Mouse (Mus musculus) neutrophil, adult 5-6 weeks (primary cell): ENCODE measurements around the gene Mtfr1l. TPM values are rescaled to one million over a fixed set of nuclear protein-coding genes. Genes with fewer than 3 reads are reported as not detected.
"Not testable (repeated sequence)": the region's sequence is repeated elsewhere in the genome, so short reads cannot be mapped to it uniquely, and the experiment has no call there.

Experiments used
- ATAC-seq: fragments of 151-379, 151-347 bp; 2 replicates; pipeline ENCODE4 v1.8.0; 2017; ENCODE audit warnings: mild to moderate bottlenecking, moderate TSS enrichment; ENCODE audit not compliant: insufficient number of reproducible peaks, poor library complexity, low FRiP score, severe bottlenecking; ENCODE audit errors: extremely low read depth
- total RNA-seq: library from RNA; stranded (forward); fragments of 200-1000 nt; gene quantifications from 2 replicates; pipeline ENCODE4 v1.2.3, GENCODE M21; 2017

Gene Mtfr1l
- total RNA-seq, 1 experiment from 2014 or later = 37.7 TPM

DNA sequence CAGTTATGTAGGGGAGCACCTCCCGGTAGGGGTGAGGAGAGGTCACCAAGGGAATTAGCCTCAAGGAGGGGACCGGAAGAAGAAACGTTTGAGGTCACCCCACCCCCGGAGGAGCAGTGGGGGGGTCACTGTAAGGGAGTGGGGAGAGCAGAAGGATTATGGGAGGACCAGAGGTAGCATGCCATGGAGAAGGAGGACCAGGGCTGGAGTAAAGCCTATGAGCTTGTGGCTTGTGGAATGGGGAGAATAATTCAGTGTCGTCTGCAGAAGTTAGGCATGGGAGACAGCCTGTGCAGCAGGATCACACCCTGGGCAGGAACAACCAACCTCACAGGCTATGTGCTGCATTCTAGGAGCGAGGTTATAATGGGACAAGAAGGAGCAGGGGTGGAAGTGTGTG, 38.0 kb downstream of the Mtfr1l start:
- ATAC-seq = no peak

DNA sequence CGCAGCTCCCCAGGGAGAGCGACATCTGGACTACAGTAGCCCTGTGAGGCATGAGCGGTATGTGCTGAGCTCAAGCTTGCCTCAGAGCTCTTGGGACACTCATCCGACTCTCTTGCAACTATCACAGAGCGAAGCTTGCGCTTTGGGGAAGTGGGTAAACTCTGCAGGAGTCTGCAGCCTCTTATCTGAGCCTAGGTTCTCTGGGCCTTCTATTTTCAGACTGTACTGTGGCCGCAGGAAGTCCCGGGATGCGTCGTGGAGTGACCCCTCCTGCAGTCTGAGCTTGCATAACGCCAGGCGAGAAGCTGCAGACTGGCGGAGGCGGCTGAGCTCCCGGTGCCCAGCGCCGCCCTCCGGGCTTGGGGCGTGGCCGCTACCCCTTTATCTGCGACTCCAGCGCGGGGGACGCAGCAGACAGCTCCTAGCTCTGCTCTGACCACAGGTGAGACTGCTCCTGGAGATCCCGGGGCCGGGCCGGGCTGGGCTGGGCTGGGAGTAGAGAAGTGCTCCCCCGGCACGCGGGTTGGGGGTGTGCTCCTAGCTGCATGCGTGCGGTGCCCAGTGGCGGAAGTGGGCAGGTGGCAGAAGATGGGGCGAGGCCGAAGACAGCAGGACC, 38.5 kb downstream of the Mtfr1l start, which contains the start of gene Paqr7:
Paqr7 (plus strand) TSS at position 103 of the 616 bp plus-strand sequence.
- ATAC-seq = peak; percentile 40

DNA sequence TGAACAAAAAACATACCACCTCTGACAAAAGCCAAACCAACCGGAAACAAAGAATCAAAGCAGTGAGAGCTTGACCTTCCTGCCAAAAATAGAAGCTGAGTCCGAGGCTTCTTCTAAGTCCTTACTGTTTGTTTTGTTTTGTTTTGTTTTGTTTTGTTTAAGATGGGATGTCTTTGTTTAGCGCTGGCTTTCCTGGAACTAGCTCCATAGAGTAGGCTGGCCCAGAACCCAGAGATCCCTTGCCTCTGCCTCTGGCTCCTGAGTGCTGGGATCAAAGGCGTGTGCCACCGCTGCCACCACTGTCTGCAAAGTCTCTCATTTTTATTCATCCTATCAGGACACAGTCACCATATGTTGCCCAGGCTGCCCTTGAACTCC, 39.7 kb downstream of the Mtfr1l start:
- no peak for ATAC-seq

DNA sequence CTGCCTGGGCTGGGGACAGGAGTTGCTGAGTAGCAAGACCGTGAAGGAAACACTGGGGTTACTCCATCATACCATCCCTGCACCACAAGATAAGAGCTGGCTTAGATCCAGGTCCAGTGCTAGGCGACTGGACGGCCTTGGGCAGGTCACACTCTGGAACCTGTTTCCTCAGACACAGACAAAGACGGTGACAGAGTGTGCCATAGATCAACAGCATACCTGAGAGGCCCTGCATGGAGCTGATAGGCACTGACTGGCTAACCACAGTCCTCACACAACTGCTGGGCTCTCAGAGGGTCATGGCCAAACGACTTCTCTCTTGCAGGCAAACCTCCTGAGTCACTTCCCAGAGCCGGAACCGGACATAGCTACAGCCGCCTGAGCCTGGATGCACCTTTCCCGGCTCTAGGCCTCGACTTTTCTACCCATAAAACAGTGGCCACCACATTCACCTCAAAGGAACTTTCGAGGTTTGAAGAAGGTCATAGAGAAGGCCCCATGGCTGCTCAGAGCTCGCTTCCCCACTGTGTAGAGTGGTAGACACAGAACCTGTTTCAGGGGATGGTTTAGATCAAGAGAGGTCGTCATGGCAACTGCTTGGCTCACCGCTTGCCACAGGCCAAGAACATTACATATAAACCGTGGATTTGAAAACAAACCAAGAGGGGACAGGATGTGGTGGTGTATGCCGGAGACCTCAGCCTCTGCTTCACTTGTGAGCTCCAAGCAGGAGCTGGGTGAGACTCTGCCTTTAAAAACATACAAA, 40.2 kb downstream of the Mtfr1l start:
- peak; percentile 64 for ATAC-seq

DNA sequence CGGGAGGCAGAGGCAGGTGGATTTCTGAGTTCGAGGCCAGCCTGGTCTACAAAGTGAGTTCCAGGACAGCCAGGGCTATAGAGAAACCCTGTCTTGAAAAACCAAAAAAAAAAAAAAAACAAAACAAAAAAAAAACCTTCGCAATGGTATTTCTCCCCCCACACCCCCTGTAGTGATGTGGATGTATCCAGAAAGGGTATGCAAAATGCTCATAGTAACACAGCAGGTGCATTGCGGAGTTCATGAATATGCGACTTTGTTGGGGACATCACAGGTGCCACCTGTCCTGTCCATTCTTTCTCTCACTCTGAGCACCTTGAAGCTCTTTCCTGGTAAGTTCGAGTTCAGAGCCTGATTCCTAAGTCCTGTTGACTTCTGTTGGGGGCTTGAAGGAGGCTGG, 41.0 kb downstream of the Mtfr1l start:
- ATAC-seq = not testable (repeated sequence)

DNA sequence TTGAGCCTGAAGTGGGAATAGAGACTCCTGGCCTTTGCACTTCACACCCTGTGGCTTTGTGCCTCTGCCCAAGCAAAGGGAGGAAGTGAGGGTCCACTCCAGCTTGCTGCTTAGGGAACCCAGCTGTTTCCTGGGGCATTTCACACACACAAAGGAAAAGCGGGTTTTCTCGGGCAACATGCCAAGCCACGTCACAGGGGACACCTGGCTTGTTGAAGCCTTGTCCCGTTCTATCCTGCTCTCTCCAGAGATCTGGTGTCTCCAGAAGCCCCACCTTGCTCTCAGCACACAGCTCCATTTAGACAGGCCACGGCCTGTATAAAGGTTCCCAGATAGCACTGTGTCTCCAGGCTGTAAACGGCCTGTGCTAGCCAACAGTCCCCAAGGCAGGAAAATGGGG, 43.5 kb downstream of the Mtfr1l start:
- ATAC-seq = no peak

DNA sequence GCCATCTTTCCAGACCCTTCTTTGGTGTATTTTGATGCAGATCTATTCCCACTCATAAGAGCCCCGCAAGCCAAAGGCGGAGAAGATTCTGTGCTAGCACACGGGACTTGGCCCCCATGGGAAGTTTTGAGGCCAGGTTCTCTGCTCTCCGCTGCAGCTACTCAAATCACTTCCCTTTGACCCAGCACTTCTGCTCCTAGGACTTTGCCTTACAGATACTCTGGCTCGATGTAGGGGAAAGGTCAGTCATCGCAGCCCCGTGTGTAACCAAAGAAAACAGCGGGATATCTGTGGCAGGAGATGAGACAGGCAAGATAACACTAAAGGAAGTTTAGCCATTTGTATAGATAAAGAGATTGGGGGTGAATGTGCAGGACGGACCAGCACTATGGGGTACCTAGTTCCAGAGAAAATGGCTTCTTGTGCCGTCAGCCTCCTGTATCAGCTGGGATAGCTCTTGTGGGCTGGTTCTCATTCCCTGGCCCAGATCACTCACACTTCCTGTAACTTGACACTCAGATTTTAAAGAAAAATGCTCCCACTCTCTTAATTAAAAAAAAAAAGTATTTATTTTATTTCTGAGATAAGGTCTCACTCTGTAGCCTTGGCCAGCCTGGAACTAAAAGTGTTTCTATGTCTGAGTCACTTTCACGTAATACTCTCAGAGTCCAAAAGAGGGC, 45.1 kb downstream of the Mtfr1l start:
- ATAC-seq = no peak

DNA sequence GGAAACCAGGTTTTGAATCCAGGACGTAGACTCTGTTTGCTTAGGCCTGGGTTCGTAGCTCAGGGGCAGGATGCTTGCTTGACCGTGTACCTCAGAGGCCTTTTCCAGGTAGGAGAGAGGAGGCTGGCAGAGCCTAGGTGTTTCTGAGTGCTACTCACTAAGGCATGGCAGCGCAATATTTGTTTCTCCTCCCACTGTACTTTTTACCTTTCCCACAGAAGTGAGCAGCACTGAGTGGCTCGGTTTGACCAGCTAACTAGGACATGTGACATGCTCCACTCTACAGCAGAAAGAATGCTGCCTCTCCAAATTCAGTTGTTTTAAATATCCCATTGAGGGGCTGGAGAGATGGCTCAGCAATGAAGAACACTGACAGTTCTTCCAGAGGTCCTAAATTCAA, 47.0 kb downstream of the Mtfr1l start:
- ATAC-seq = no peak

DNA sequence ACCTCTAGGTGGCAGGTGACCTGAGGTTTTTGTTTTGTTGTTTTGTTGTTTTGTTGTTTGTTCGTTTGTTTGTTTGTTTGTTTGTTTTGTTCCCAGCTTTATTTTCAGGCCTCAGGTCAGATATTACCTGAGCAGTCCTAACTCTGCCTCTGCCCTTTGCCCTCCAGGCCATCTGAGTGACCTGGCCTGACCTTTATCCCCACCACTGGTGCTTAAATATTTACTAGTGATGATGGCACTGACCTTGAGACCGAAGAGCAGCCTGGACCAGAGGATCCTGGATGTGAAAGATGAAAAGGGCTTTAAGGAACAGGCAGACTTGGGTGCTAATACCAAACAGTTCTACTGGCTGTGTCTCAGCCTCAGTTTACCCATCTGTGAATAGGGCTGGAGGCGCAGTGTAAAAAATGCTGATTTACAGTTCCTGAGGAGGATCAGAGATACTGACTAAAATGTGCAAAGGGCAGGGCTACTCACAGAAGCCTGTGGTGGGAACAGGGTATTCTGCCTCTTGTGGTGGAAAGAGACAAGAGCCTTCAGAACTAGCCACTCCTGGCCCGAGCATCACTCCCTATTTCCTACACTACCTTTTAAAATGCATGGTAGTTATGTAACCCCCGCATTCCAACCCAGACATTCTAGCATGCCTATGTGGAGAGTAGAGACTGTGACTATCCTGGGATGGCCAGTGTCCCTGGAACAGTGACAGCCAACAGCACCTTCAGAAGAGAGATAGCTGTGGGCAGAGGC, 49.9 kb downstream of the Mtfr1l start:
- ATAC-seq = no peak

DNA sequence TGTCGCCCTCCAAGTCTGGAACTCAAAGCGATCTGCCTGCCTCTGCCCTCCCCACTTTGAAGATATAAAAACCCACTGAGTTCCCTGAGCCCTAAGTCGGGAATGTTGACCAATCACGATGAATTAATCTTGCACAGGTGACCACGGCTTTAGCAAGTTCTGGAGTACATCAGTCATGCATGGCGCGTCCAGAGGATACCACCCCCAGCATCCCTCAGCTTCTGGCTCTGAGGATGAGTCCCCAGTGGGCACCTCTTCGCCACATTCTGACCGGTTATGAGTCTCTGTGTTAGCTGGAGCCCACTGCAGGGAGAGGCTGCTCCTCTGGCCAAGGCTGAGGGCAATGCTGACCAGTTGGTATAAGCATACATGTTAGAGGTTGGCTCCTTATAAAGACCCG, 51.0 kb downstream of the Mtfr1l start:
- ATAC-seq = no peak

DNA sequence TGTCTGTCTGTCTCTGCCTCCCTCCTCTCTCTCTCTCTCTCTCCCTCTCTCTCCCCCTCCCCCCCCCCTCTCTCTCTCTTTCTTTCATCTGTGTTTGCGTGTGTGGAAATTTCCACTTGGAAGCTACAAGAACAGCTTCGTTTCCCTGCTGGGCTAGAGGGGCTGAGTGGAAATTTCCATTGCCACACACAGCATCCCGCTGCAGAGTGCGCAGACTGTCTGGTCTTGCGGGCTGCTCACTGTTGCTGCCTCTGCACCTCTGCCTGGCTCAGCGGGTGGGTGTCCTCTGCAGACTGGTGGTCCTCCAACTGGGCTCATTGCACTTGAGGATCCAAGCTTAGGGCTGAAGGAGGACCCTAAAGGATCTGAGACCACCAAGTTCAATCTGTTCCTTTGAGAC, 51.5 kb downstream of the Mtfr1l start:
- ATAC-seq = no peak

DNA sequence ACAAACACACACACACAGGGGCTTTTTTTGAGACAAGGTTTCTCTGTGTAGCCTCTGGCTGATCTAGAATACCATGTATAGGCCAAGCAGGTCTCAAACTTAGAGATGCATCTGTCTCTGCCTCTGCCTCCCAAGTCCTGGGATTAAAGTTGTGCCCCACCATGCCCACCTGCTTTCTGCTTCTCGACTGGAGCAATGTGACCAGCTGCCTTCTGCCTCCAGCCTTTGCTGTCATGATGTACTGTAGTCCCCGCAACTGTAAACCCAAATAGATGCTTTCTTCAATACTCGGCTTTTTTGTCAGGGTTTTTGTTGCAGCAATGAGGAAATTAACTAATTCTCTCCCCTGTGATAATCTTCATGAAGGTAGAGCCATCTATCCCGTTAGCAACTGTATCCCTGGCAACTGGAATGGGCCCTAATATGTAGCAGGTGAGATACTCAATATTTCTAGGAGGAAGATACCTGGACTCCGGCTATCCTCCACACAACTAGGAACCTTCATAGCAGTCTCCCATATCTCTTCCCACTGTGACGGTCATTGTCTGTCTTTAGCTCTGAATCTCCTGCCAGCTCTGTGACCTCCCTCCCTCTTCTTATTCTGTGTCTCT, 52.0 kb downstream of the Mtfr1l start:
- no peak for ATAC-seq

DNA sequence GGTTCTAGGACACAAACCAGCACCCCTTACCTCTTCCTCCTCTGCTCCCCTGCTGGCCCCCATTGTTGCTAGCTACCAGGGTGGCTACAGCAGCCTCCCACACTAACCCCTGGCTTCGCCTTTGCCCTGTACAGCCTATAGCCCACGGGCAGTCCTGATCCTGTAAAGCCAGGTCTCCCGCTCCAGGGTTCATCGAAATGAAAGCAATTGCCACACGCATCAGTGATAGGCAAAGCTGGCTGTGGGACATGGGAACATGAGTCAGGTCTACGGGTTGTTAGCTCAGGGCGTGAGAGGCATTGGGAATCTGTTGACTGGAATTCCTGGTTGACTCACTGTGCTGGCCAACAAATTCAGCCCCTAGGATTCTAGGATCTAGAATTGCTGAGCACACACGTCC, 52.7 kb downstream of the Mtfr1l start:
- no peak for ATAC-seq

DNA sequence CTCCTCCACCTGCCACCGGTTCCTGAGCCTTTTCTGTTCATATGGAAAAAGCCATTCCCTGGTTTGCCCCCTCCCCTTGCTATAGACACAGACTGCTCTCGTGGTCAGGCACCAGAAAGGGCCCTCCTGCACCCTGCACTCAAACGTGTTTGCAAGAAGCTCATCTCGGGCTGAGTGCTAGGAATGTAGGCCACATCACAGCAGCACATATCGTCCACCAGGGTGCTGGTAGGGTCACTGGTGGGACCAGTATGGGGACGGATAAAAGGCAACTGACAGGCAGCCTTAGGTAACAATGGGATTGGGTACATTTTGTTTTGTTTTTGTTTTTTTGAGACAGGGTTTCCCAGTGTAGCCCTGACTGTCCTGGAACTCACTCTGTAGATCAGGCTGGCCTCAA, 53.9 kb downstream of the Mtfr1l start:
- no peak for ATAC-seq

DNA sequence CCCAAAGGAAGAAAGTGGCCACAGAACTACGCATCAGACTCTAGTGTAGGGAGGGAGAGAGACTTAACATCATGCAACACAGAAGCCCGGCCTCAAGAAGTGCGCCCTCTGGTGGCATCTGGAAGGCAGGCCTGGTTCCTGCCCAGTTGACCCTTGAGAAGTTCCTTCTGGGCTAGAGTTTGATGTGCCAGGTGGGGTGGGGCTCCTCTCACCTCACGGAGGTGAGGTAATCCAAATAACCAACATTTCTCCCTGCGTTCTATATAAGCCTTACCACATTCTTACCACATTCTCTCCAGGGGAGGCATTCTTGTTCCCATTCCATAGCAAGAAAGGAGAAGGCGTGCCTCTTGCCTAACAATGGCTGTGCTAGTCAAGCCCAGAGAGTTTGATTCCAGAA, 54.3 kb downstream of the Mtfr1l start:
- peak; percentile 68 for ATAC-seq

DNA sequence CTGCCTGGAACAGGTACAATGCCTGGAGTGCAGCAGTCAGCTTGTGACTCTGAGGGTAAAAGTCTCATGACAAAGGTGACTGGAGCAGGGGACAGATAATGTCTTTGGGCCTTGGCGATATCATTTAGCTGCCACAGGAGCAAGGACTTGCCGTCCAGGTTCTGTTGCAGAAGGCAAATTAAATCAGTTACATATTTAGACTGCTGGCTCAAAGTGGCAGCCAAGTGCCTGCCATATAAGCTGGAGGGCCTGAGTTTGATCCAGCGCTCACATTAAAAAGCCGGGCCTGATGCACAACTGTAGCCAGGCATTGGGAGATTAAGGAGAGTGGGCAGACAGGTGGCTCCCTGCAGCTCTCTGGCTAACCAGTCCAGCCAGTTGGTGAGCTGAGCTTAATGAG, 55.3 kb downstream of the Mtfr1l start:
- ATAC-seq = no peak

DNA sequence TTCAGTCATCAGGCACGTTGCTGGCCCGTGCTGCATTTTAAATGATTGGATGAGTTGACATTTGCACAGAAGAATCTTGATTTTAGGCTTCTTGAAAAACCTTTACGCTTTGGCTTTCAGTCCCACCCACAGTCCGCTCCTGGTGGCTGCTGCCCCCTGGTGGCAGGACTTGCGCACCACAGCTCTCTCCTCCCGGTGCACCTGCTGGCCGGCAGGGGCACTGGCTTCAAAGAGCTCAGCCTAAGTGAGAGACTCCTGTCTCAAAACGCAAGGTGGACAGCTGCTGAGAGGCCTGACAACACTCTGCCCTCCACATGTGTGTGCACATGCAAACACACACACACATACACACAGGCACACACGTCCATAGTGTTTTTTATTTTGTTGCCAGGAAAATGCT, 57.2 kb downstream of the Mtfr1l start:
- peak; percentile 89 for ATAC-seq

DNA sequence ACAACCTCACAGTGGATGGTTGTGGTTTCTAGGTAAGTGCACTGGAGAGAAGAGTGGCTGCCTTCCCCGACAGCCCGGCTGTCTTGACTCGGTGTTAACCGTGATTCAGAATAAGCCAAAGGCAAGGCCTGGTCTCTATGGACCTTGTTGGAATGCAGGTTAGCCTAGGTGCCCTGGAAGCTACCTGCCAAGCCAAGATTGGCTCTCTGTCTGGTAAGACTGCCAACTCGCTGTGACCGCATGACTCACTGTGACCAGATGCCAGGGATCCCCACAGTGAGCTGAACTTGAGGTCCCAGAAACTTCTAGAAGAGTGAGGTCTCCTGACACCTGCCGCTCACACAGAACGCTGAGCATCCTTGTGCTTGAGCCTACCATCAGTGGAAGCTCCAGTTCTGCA, 58.3 kb downstream of the Mtfr1l start:
- ATAC-seq = no peak
